Mouse (Mus musculus): ENCODE measurements at regions not wholly inside any gene's neighbourhood (a gene's known extent, or its start where the extent isn't known, plus 50 kb on each side); places are given as distances from the start of the nearest gene placed in this dataset.

DNA sequence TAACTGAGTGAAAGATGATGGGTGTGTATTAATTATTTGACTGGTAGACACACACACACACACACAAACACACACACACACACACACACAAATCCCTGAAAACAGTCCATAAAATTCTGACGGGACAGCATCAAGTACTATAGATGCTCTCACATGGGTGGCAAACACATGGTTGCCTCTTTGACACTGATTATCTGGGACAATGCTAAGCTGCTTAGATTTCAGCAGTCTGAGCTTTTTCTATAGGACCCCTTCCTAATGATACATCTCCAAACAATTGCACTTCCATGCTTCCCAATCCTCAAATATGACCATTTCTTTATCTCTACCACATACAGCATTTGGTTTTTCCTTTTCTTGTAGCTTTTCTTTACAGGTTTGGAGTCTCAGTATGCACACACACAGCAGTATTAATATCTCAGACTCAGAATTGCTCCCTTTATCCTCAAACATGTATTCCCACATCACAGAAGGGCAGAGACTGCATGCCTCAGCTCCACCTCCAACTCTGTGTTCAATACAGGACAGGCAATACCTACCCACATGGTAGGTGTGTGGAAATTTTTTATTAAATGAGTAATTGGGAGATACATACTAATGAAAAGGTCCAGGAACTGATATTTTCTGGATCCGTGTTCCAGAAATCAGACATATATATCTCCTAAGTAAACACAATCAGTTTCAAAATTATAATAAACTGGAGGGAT, 110.1 kb upstream of the Igf1 start:
- no peak overlapping the region for H3K27ac ChIP-seq
- intact Hi-C loops (cut with DNase I), result no loop called here
- H3K4me3 ChIP-seq, result no peak overlapping the region
- no peak for DNase-seq
- TF ChIP-seq CTCF (IDR thresholded peaks at IDR 0.05), result no peak

GRCm38 (mm10) chr10:87748631-87749193, 109.4 kb upstream of the Igf1 start:
- intact Hi-C loops (cut with DNase I), result no loop called here

DNA sequence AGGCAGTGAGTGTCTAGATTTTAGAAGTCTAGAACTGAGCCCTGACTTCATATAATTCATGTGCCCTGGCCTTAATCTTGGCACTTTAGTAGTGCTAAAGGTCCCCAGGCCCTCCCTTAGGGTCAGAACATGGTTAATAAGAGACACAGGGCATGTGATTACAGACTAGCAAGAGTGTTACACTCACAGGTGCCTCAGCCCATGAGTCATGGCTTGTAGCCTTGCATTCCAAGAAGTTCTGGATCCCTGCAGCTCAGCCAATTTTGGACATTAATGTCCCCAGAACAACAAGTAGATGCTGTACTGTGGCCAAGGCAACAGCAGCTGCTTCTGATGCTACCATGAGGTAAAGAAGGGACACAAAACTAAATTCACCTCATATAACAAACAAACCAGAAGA, 107.7 kb upstream of the Igf1 start:
- TF ChIP-seq CTCF (IDR thresholded peaks at IDR 0.05), result no peak
- DNase-seq, result peak; percentile 27
- Histone ChIP-seq H3K4me3 (no peak overlapping the region), H3K27ac (no peak overlapping the region)
- intact Hi-C loops (cut with DNase I), result no loop called here

More at GRCm38 (mm10) chr10:87748631-87749193, 109.4 kb upstream of the Igf1 start:
- no peak for TF ChIP-seq CTCF (IDR thresholded peaks at IDR 0.05)
- no peak overlapping the region for H3K27ac ChIP-seq
- no peak for DNase-seq
- H3K4me3 ChIP-seq, result no peak overlapping the region

DNA sequence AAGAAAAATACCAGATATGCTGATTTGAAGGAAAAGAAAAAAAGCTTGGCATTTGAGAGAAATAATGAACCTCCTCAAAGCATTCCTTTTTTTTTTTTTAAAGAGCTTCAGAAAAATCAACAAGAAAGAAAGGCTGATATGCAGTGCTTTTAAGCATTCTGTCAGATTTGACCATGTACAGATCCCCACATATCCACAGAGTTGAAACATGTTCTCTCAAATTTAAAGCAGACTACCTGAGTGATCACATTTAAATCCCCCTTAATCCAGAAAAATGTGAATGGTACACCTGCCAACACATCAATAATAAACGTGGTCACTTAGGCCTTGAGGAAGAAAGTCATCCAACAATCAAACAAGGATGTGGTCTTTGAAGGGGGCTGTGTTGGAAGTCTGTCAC, 107.1 kb upstream of the Igf1 start:
- DNase-seq, result no peak
- no peak overlapping the region for H3K27ac ChIP-seq
- H3K4me3 ChIP-seq, result no peak overlapping the region
- intact Hi-C loops (cut with DNase I), result no loop called here
- no peak for TF ChIP-seq CTCF (IDR thresholded peaks at IDR 0.05)

DNA sequence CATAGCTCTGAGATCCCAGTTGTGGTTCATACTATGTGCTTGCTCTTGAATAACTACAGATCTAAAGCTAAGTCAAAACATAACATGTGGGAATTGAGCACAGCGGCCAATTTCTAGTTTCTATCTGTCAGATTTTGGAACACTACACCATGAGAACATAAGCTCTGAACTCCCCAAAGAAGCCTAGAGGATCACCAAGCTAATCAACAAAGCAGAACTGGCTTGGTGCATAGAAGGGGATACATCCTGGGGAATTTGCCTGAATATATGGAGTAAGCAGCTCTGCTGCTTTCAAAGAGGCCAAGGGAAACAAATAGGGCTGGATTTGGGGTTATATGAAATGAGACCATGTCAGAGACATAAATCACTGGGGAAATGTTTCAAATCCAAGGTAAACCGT, 105.9 kb upstream of the Igf1 start:
- DNase-seq, result no peak
- TF ChIP-seq CTCF (IDR thresholded peaks at IDR 0.05), result no peak
- Histone ChIP-seq H3K4me3 (no peak overlapping the region), H3K27ac (no peak overlapping the region)
- intact Hi-C loops (cut with DNase I), result no loop called here

DNA sequence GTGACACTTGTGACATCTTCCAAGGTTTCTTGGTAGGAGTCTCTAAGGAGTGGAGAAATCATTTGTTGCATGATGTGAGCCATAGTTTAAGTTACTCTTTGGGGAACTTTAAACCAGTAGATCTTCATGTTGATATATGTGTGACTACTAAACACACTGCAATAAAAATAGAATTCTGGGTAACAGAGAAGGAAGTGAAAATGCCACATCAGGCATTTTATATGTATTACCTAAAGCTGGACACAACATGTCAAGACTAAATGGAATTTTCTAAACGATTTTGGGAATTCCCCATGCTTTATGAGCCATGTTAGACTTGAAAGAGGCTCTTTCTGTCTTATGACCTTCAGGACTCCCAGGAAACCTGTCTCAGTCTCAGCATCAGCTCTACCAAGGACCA, 104.6 kb upstream of the Igf1 start:
- intact Hi-C loops (cut with DNase I), result no loop called here
- no peak for DNase-seq
- H3K27ac ChIP-seq, result no peak overlapping the region
- no peak overlapping the region for H3K4me3 ChIP-seq
- TF ChIP-seq CTCF (IDR thresholded peaks at IDR 0.05), result no peak

- H3K4me3 ChIP-seq, result no peak overlapping the region
- no peak for TF ChIP-seq CTCF (IDR thresholded peaks at IDR 0.05)
- intact Hi-C loops (cut with DNase I), result no loop called here
- no peak overlapping the region for H3K27ac ChIP-seq
- no peak for DNase-seq
These were observed 96.5 kb upstream of the Igf1 start for GRCm38 (mm10) chr10:87761528-87762030.

DNA sequence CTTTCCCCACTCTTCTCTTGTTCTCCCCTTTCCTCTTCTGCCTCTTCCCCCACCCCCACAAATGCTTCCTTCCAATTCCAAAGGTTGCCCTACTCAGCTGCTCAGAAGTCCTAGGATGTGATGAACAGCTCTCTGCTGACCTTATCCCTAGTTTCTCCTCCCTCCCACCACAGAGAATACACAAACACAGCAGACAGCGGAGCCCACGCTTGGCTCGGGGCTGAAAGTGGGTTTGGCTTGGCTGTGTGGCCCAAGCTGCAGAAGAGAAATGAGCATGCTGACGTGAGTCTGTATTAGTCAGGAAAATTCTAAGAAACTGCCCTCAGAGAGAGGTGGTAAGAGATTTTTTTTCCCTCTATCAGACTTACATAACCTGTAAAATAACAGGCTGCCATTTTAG, 70.5 kb upstream of the Igf1 start:
- TF ChIP-seq CTCF (IDR thresholded peaks at IDR 0.05), result no peak
- peak; percentile 49 for DNase-seq
- Histone ChIP-seq H3K27ac (no peak overlapping the region), H3K4me3 (no peak overlapping the region)
- intact Hi-C loops (cut with DNase I), result no loop called here

GRCm38 (mm10) chr10:87792346-87792745, 65.7 kb upstream of the Igf1 start:
- intact Hi-C loops (cut with DNase I), result no loop called here
- no peak overlapping the region for H3K4me3 ChIP-seq
- DNase-seq, result no peak
- TF ChIP-seq CTCF (IDR thresholded peaks at IDR 0.05), result no peak
- H3K27ac ChIP-seq, result no peak overlapping the region

DNA sequence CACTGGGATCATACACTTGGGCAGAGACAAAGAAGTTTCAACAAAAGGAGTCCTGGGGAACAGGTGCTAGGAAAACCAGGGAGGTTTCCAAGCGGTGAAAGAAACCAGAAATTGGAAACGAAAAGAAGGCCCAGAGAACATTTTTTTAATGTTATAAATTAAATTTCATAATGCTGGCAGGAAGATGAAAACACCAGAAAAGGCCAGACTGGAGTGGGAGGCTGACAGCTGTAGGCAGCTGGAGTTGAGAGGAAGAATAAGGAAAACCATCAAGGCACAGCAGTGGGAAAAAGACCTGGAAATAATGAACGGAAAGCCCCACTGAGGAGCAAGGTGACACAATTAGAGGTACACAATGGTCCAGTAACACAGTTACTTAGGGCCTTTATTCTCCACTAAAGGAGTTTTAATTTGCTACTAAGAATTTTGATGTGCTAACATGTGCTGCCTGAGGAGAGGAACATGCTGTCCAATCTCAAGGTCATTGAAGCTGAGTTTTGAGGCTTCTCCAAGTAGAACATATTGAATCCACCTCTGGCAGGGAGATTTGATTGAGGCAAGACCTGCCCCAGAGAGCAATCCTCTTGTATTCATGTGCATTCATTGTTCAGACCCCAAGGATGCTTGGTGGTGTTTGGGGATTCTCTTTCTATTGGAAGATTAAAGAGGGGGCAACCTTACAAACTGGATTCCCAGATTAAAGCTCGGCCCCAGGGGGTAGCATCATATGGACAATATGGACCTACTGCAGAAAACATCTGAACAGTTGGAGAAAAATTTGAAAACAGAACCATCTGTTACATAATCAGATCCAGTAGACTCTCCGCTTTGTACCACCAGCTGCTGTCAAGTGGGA, 53.9 kb upstream of the Igf1 start:
- Histone ChIP-seq H3K27ac (no peak overlapping the region), H3K4me3 (no peak overlapping the region)
- no peak for DNase-seq
- no peak for TF ChIP-seq CTCF (IDR thresholded peaks at IDR 0.05)
- intact Hi-C loops (cut with DNase I), result no loop called here

- intact Hi-C loops (cut with DNase I), result no loop called here
- Histone ChIP-seq H3K4me3 (no peak overlapping the region), H3K27ac (no peak overlapping the region)
- no peak for TF ChIP-seq CTCF (IDR thresholded peaks at IDR 0.05)
- no peak for DNase-seq
These were observed 53.3 kb upstream of the Igf1 start for GRCm38 (mm10) chr10:87804792-87805082.
